7 mouse cellular contexts compared by ENCODE assay signal in genomic region chr11:105126520-105127029, GRCm38 (mm10). TPM values are rescaled to one million over a fixed set of nuclear protein-coding genes. Genes with fewer than 3 reads are reported as not detected.
DNase-seq lines count a peak whose midpoint lies in the region; ATAC-seq and TF ChIP-seq lines count a peak whose summit lies in the region.

No protein-coding gene starts in this region.

- H3K36me3 ChIP-seq in embryonic facial prominence, embryonic 13.5 days: peaks cover 27% of the 10 kb centered on the region
- H3K36me3 ChIP-seq in hindbrain, postnatal 0 days (ENCODE audit: insufficient read depth, low read length): peaks cover 12% of the 10 kb centered on the region; the same call in 1 of the 2 replicates
- peaks cover 22% of the 10 kb centered on the region for H3K36me3 ChIP-seq in midbrain, embryonic 13.5 days

- no peak for TF ChIP-seq CTCF in hindbrain, postnatal 0 days (IDR thresholded peaks at IDR 0.05; ENCODE audit: low read depth)

- H3K9ac ChIP-seq in embryonic facial prominence, embryonic 13.5 days: peak overlapping the region; percentile 83
- peak overlapping the region; percentile 72 for H3K9ac ChIP-seq in hindbrain, postnatal 0 days (replicated peaks; ENCODE audit: low read length)
- peak overlapping the region; percentile 78 for H3K9ac ChIP-seq in midbrain, embryonic 13.5 days (replicated peaks)

- 0 out of 2 replicates have a peak, but pooled peaks have one; percentile 33 for ATAC-seq in embryonic facial prominence, embryonic 13.5 days (ENCODE audit: insufficient number of reproducible peaks, insufficient read depth, low FRiP score, low TSS enrichment, low read depth)
- ATAC-seq in hindbrain, postnatal 0 days: peak; percentile 48; the same call in 1 of the 2 replicates
- ATAC-seq in midbrain, embryonic 13.5 days: no peak; the same call in 1 of the 2 replicates

- WGBS in embryonic facial prominence, embryonic 13.5 days: under 1% methylated on average over 49 of the region's 49 CpGs
- WGBS in hindbrain, postnatal 0 days: under 1% methylated on average over 48 of the region's 49 CpGs
- under 1% methylated on average over 47 of the region's 49 CpGs for WGBS in midbrain, embryonic 13.5 days

- H3K27ac ChIP-seq in embryonic facial prominence, embryonic 13.5 days: no peak overlapping the region
- H3K27ac ChIP-seq in hindbrain, postnatal 0 days: peak overlapping the region; percentile 41; the same call in 1 of the 2 replicates
- H3K27ac ChIP-seq in midbrain, embryonic 13.5 days: no peak overlapping the region

- H3K4me3 ChIP-seq in embryonic facial prominence, embryonic 13.5 days: peak overlapping the region; percentile 98
- H3K4me3 ChIP-seq in hindbrain, postnatal 0 days (ENCODE audit: low read length): peak overlapping the region; percentile 98
- peak overlapping the region; percentile 99 for H3K4me3 ChIP-seq in midbrain, embryonic 13.5 days (replicated peaks)

- H3K4me1 ChIP-seq in embryonic facial prominence, embryonic 13.5 days: peaks cover 10% of the 10 kb centered on the region
- peaks cover 12% of the 10 kb centered on the region for H3K4me1 ChIP-seq in hindbrain, postnatal 0 days (ENCODE audit: insufficient read depth, low read length)
- H3K4me1 ChIP-seq in midbrain, embryonic 13.5 days (replicated peaks): peaks cover 13% of the 10 kb centered on the region

- peak overlapping the region; percentile 93 for H3K4me2 ChIP-seq in embryonic facial prominence, embryonic 13.5 days
- H3K4me2 ChIP-seq in hindbrain, postnatal 0 days (ENCODE audit: low read depth, low read length): peak overlapping the region; percentile 95
- peak overlapping the region; percentile 91 for H3K4me2 ChIP-seq in midbrain, embryonic 13.5 days (replicated peaks)

- no peaks in the 10 kb centered on the region for H3K9me3 ChIP-seq in embryonic facial prominence, embryonic 13.5 days
- no peaks in the 10 kb centered on the region for H3K9me3 ChIP-seq in hindbrain, postnatal 0 days (ENCODE audit: low read length)
- no peaks in the 10 kb centered on the region for H3K9me3 ChIP-seq in midbrain, embryonic 13.5 days

- H3K27me3 ChIP-seq in embryonic facial prominence, embryonic 13.5 days: no peaks in the 10 kb centered on the region
- no peaks in the 10 kb centered on the region for H3K27me3 ChIP-seq in hindbrain, postnatal 0 days (ENCODE audit: insufficient read depth, low read length)
- no peaks in the 10 kb centered on the region for H3K27me3 ChIP-seq in midbrain, embryonic 13.5 days

- peak; percentile 13 for DNase-seq in ovary, postnatal 10 days (ENCODE audit: low spot score)
- DNase-seq in ovary, postnatal 14 days (ENCODE audit: low spot score): no peak
- no peak for DNase-seq in hindbrain, postnatal 0 days (ENCODE audit: low spot score)
- no peak for DNase-seq in left cerebral cortex, adult 9 months (ENCODE audit: low spot score in 2 of 2)
- no peak for DNase-seq in adrenal gland, adult 18-20 months (ENCODE audit: low spot score in 2 of 2)

RNA-seq across cellular contexts. Expression of gene Mettl2, which starts 0.3 kb away (rescaled TPM):
- polyA plus RNA-seq in embryonic facial prominence, embryonic 13.5 days (2015; fragmentation: Nextera tagmentation; extraction: Ambion mirVana): 51.6 and 54.5 TPM in 2 replicates
- 21.7 and 29.6 TPM in 2 replicates for total RNA-seq in hindbrain, postnatal 0 days (2014; rRNA removed)
- polyA plus RNA-seq in hindbrain, postnatal 0 days (2015; fragmentation: Nextera tagmentation; extraction: Ambion mirVana): 31.1 and 33.2 TPM in 2 replicates
- 32.0 and 34.5 TPM in 2 replicates for polyA plus RNA-seq in midbrain, embryonic 13.5 days (2015; fragmentation: Nextera tagmentation; extraction: Ambion mirVana)
- total RNA-seq in adrenal gland, adult 18-20 months (2021): 10 to 100 TPM; 23.0 to 23.9 TPM

RNA-seq across cellular contexts. Expression of gene Gm10842, which starts 20.1 kb away (rescaled TPM):
- polyA plus RNA-seq in embryonic facial prominence, embryonic 13.5 days (2015; fragmentation: Nextera tagmentation; extraction: Ambion mirVana): not detected in 2 replicates
- total RNA-seq in hindbrain, postnatal 0 days (2014; rRNA removed): not detected in 2 replicates
- not detected in 2 replicates for polyA plus RNA-seq in hindbrain, postnatal 0 days (2015; fragmentation: Nextera tagmentation; extraction: Ambion mirVana)
- not detected in 2 replicates for polyA plus RNA-seq in midbrain, embryonic 13.5 days (2015; fragmentation: Nextera tagmentation; extraction: Ambion mirVana)
- total RNA-seq in adrenal gland, adult 18-20 months (2021): not detected

RNA-seq across cellular contexts. Expression of gene Tlk2, which starts 52.0 kb away (rescaled TPM):
- polyA plus RNA-seq in embryonic facial prominence, embryonic 13.5 days (2015; fragmentation: Nextera tagmentation; extraction: Ambion mirVana): 23.9 and 26.7 TPM in 2 replicates
- 43.3 and 50.4 TPM in 2 replicates for total RNA-seq in hindbrain, postnatal 0 days (2014; rRNA removed)
- polyA plus RNA-seq in hindbrain, postnatal 0 days (2015; fragmentation: Nextera tagmentation; extraction: Ambion mirVana): 15.1 and 15.9 TPM in 2 replicates
- 23.6 and 24.7 TPM in 2 replicates for polyA plus RNA-seq in midbrain, embryonic 13.5 days (2015; fragmentation: Nextera tagmentation; extraction: Ambion mirVana)
- total RNA-seq in adrenal gland, adult 18-20 months (2021): 10 to 100 TPM; 47.8 to 51.5 TPM
